Mouse (Mus musculus): ENCODE results near the gene Lima1.

GRCm38 (mm10) chr15:99819621-99820279 is 55.5 kb downstream of the Lima1 start:
- TF ChIP-seq ZC3H11A (IDR thresholded peaks at IDR 0.05; ENCODE audit: borderline replicate concordance, low read depth, low read length): no peak
- TF ChIP-seq HCFC1 (IDR thresholded peaks at IDR 0.05; ENCODE audit: borderline replicate concordance, insufficient read depth, low read length): no peak
- no peak for TF ChIP-seq MAFK (IDR thresholded peaks at IDR 0.05; ENCODE audit: insufficient read depth, low read depth, low read length)
